Mouse (Mus musculus) ES-Bruce4 (cell line): Measurements from ENCODE around the gene Nono. TPM values are rescaled to one million over a fixed set of nuclear protein-coding genes. Genes with fewer than 3 reads are reported as not detected.

Experiments used
- H3K27ac ChIP-seq: 2 replicates; pipeline ENCODE4 v1.5.1; 2012; ENCODE audit warnings: low read length, inconsistent platforms; ENCODE audit not compliant: insufficient read depth
- H3K27me3 ChIP-seq: 2 replicates; pipeline ENCODE4 v1.6.1; 2012; ENCODE audit warnings: mild to moderate bottlenecking, low read length, inconsistent platforms; ENCODE audit not compliant: control insufficient read depth, poor library complexity, insufficient read depth, severe bottlenecking
- H3K36me3 ChIP-seq: 2 replicates; pipeline ENCODE4 v1.6.1; 2012; ENCODE audit warnings: inconsistent platforms, mild to moderate bottlenecking, low read length, moderate library complexity; ENCODE audit not compliant: control insufficient read depth, poor library complexity, insufficient read depth, severe bottlenecking
- H3K4me1 ChIP-seq: one replicate; pipeline ENCODE4 v1.8.1; 2011; ENCODE audit warnings: low read length; ENCODE audit not compliant: control insufficient read depth, insufficient read depth
- H3K4me3 ChIP-seq: 2 replicates; pipeline ENCODE4 v1.5.1; 2011; ENCODE audit warnings: low read depth, mild to moderate bottlenecking, low read length
- H3K9ac ChIP-seq: 2 replicates; pipeline ENCODE4 v1.6.1; 2012; ENCODE audit warnings: low read depth, mild to moderate bottlenecking, inconsistent platforms; ENCODE audit not compliant: poor library complexity, severe bottlenecking
- H3K9me3 ChIP-seq: replicated peaks from 2 replicates; pipeline ENCODE4 v1.6.1; 2012; ENCODE audit warnings: mild to moderate bottlenecking, low read length, inconsistent platforms; ENCODE audit not compliant: control insufficient read depth, poor library complexity, insufficient read depth, severe bottlenecking
- CTCF ChIP-seq: IDR thresholded peaks from one replicate; pipeline ENCODE4 v1.8.1; 2011; ENCODE audit warnings: low read depth, low read length
- EP300 ChIP-seq: IDR thresholded peaks from 2 replicates; pipeline ENCODE4 v1.6.1; 2011; ENCODE audit warnings: low read depth, low read length; ENCODE audit not compliant: insufficient read depth
- POLR2A ChIP-seq: IDR thresholded peaks from one replicate; pipeline ENCODE4 v1.8.1; 2011; ENCODE audit warnings: low read length; ENCODE audit not compliant: insufficient read depth
- polyA plus RNA-seq: library from polyadenylated mRNA; stranded (reverse); fragments of >200 nt; gene quantifications from 2 replicates; pipeline ENCODE4 v1.2.4, GENCODE M21; 2011; ENCODE audit warnings: low read depth; ENCODE audit not compliant: missing spikeins, insufficient read depth, insufficient read length

The Nono gene
- polyA plus RNA-seq, 1 experiment: 501 TPM

- H3K27me3 ChIP-seq: no peaks in the 10 kb centered on the region
- H3K36me3 ChIP-seq: no peaks in the 10 kb centered on the region
- H3K4me3 ChIP-seq: no peak overlapping the region
- peaks cover 4% of the 10 kb centered on the region for H3K4me1 ChIP-seq
- H3K9me3 ChIP-seq: no peaks in the 10 kb centered on the region
- no peak overlapping the region for H3K9ac ChIP-seq
- no peak overlapping the region for H3K27ac ChIP-seq
- TF ChIP-seq CTCF (no peak), EP300 (no peak), POLR2A (no peak)
These were observed 40.1 kb upstream of the Nono start for GRCm38 (mm10) chrX:101388866-101389537.

- Histone ChIP-seq H3K27me3 (no peaks in the 10 kb centered on the region), H3K36me3 (no peaks in the 10 kb centered on the region), H3K4me1 (peaks cover 8% of the 10 kb centered on the region), H3K4me3 (no peak overlapping the region), H3K9me3 (no peaks in the 10 kb centered on the region), H3K9ac (no peak overlapping the region), H3K27ac (no peak overlapping the region)
- no peak for TF ChIP-seq CTCF
- no peak for TF ChIP-seq POLR2A
- TF ChIP-seq EP300: no peak
These were observed 34.8 kb upstream of the Nono start for GRCm38 (mm10) chrX:101394341-101394740.

- Histone ChIP-seq H3K9me3 (no peaks in the 10 kb centered on the region), H3K27ac (peak overlapping the region; percentile 97; the same call in 1 of the 2 replicates), H3K4me3 (no peak overlapping the region), H3K36me3 (no peaks in the 10 kb centered on the region), H3K27me3 (no peaks in the 10 kb centered on the region), H3K9ac (no peak overlapping the region), H3K4me1 (peaks cover 8% of the 10 kb centered on the region)
- TF ChIP-seq POLR2A (no peak), EP300 (peak; percentile 89)
These were observed 32.7 kb upstream of the Nono start for GRCm38 (mm10) chrX:101396459-101396858.

GRCm38 (mm10) chrX:101418946-101419724, 10.0 kb upstream of the Nono start:
- H3K27me3 ChIP-seq: no peaks in the 10 kb centered on the region
- H3K4me1 ChIP-seq: no peaks in the 10 kb centered on the region
- H3K4me3 ChIP-seq: peak overlapping the region; percentile 96
- H3K9me3 ChIP-seq: no peaks in the 10 kb centered on the region
- H3K9ac ChIP-seq: peak overlapping the region; percentile 88
- 0 out of 2 replicates have a peak, but pooled peaks cover 5% of the 10 kb centered on the region for H3K36me3 ChIP-seq
- H3K27ac ChIP-seq: no peak overlapping the region
- TF ChIP-seq CTCF: no peak
- TF ChIP-seq EP300: no peak

- no peaks in the 10 kb centered on the region for H3K9me3 ChIP-seq
- peak overlapping the region; percentile 88 for H3K9ac ChIP-seq
- TF ChIP-seq EP300 (no peak), POLR2A (no peak), CTCF (no peak)
- H3K27me3 ChIP-seq: no peaks in the 10 kb centered on the region
- H3K27ac ChIP-seq: no peak overlapping the region
- H3K4me1 ChIP-seq: no peaks in the 10 kb centered on the region
- 0 out of 2 replicates have a peak, but pooled peaks cover 3% of the 10 kb centered on the region for H3K36me3 ChIP-seq
- H3K4me3 ChIP-seq: peak overlapping the region; percentile 96
These were observed 9.1 kb upstream of the Nono start for GRCm38 (mm10) chrX:101419725-101420699.

GRCm38 (mm10) chrX:101420700-101421095, 8.4 kb upstream of the Nono start, which contains the start of gene Zmym3:
Gene Zmym3 (minus strand): TSS chrX:101420849.
- Histone ChIP-seq H3K27me3 (no peaks in the 10 kb centered on the region), H3K9ac (peak within 1 kb of the TSS; percentile 88), H3K4me1 (no peaks in the 10 kb centered on the region), H3K4me3 (peak within 1 kb of the TSS; percentile 70), H3K36me3 (0 out of 2 replicates have a peak, but pooled peaks cover under 1% of the 10 kb centered on the region), H3K27ac (no peak within 1 kb of the TSS), H3K9me3 (no peaks in the 10 kb centered on the region)
- no peak for TF ChIP-seq POLR2A
- no peak for TF ChIP-seq EP300
- TF ChIP-seq CTCF: no peak
